Mouse (Mus musculus): ENCODE measurements around the gene Arhgap19.

The Arhgap19 gene

DNA sequence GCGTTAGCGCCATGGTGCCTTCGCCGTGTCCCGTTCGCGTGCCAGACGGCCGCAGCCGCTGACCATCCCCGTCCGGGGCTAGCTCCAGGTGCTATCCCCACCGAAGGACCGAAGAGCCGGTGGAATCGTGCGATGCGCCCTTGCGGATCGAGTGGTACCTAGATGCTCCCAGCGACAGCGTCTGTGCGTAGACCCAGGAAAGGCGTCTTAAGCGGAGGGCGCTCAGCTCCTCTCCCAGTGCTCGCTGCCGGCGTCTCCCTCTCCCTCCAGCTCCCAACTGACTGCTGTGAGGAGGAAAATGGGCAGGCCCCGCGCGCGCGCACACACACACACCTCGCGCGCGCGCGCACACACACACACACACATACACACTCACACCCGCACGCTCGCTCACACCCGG, 58.5 kb downstream of the Arhgap19 start, which contains the start of gene Slit1:
Gene Slit1 (minus strand): TSS at position 270 of the 400 bp plus-strand sequence.
- no peak for DNase-seq (ENCODE audit: low spot score in 2 of 2)

DNA sequence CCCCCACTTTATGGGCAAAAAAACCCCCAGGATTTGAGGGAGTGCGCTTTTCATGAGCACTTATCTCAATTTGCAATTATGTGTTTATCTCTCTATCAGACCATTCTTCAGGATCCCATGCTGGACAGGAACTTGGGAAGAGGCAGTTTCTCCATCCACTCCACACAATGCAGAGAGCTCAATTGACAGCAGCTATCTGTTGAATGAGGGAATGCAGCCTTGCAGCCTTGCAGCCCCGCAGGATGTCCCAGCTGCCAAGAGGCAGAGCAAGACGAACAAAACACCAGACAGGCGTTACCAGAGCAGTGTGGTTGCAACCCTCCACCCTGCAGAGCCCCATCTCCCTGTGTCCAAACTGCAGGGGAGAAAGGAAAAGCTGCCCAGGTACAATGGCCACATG, 63.0 kb downstream of the Arhgap19 start:
- DNase-seq (ENCODE audit: low spot score in 2 of 2): no peak

- DNase-seq (ENCODE audit: low spot score in 2 of 2): no peak
Measured at GRCm38 (mm10) chr19:41738429-41738805, 63.4 kb downstream of the Arhgap19 start.

DNA sequence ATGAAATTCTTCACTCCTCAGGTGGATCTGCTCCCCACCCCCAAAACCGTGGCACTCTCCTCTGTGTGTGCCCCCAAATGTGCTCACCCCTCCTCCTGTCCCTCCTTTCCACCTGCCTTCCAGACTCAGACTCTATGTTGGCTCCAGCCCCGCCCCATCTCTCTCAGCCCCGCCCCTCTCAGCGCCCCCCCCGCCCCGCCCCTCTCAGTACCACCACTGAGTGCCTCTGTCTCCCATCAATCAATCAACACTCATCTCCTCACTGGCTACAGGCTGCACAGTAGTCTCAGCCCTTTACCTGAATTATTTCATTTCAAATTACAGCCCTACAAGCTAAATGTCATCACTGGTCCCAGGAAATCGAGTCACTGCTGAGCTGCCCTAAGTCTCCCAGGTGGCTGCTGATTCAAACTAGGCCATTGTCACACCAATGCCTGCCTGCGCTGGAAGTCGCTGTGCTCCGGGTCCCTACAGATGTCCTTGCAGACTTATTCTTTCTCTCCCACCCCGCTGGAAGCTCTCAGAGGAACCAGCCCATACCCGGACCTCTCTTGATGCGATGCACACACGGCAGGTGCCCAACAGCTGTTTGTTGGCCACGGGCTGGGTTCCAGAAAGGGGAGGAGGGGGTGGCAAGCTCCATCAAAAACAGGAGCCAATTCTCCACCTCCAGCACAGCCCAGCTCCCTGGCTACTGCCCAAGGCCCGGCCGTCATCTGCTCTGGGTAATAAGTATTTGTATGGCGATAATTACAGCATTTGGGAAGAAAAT, 64.0 kb downstream of the Arhgap19 start:
- no peak for DNase-seq (ENCODE audit: low spot score in 2 of 2)

- no peak for DNase-seq (ENCODE audit: low spot score in 2 of 2)
Measured at GRCm38 (mm10) chr19:41734685-41735084, 67.2 kb downstream of the Arhgap19 start.

- no peak for DNase-seq (ENCODE audit: low spot score in 2 of 2)
Measured at GRCm38 (mm10) chr19:41725491-41725890, 76.4 kb downstream of the Arhgap19 start.

DNA sequence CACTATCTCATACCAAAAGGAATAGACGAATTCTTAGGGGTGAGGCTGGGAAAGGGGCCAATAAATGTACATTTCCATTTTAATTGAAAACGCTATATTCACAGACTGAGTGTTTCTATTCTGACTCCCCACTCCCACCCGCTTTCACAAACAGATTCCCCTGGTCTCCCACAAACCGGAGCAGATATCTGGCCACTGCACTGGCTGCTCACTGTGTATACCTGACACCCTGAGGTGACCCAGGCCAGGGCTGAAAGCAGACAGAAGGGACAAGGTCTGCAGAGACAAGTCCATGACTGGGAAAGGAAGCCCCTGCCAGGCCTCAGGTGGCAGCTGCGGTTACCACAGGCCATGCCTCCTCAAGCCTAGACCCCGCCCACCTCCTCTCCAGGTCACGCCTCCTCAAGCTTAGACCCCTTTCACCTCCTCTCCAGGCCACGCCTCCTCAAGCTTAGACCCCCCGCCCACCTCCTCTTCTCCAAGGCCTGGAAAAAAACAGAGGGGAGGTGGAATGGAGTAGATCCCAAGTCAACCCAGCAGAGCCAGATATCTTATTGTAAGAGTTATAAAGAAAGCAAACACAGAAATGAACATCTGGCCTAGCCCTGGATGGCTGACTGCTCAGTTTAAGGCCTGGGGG, 76.9 kb downstream of the Arhgap19 start:
- no peak for DNase-seq (ENCODE audit: low spot score in 2 of 2)

DNA sequence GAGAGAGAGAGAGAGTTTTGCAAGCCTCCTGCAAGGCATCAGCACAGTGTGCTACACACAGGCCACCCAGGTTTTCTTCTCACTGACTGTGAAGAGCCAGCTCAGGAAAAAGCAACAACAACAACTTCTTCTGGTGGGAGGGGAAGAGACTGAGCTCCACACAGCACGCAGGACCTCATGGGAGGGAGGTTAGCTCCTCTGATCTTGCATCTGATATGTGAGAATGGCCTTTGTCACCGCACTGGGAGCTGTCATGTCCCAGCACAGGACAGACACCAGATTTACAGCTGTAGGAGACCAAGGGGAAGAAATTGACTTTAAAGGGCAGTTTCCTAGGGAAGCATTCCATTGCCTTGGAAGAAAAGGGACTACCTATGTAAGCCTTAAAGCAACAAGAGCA, 78.5 kb downstream of the Arhgap19 start:
- DNase-seq (ENCODE audit: low spot score in 2 of 2): no peak

DNA sequence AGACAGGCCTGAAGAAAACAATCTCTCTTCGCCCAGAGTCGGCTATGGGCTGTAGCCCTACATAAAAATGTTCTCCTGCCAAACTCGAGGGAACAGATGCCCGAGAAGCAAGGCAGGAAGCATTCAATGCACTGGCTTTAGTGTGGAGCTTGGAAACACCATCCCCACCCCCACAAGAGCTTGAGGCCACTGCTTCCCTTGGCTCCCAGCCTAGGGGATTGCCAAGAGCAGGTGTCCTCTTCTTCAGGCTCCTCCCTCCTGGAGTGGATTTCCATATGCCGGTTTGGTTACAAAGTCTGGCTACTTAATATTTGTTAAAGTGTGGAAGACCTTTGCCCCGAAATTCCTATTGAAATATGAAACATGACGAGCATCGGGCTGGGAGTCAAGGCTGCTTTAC, 82.4 kb downstream of the Arhgap19 start:
- DNase-seq (ENCODE audit: low spot score in 2 of 2): no peak
